Mouse (Mus musculus): ENCODE measurements around the gene Gm21973. TPM values are rescaled to one million over a fixed set of nuclear protein-coding genes. Genes with fewer than 3 reads are reported as not detected.

The Gm21973 gene
- total RNA-seq, 2 experiments from 2014 or later = not detected

- ATAC-seq (replicated peaks; ENCODE audit: poor library complexity, severe bottlenecking) = no peak
These were observed 62.1 kb downstream of the Gm21973 start for GRCm38 (mm10) chr15:10387263-10387662.

- no peak for ATAC-seq (replicated peaks; ENCODE audit: poor library complexity, severe bottlenecking)
These were observed 74.6 kb downstream of the Gm21973 start for GRCm38 (mm10) chr15:10399795-10400194.

- ATAC-seq (replicated peaks; ENCODE audit: poor library complexity, severe bottlenecking) = no peak
These were observed 75.2 kb downstream of the Gm21973 start for GRCm38 (mm10) chr15:10400415-10400814.

DNA sequence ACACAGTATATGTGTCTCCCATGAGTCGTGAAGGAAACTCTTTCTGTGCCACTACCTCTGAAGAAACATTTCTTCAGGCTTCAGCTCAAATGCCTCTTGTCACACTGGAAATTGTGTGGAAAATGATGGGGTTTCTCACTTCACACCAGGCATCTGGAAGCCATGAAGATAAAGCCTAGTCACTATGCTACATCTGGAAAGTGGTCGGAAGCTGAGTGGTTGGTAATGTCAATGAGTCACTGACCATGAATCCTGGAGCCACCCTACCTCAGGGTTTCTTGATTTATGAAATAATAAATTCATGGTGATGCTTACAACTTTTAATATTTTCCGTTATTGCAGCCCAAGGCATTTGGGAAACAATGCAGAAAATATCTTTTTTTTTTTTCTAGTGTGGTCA is 84.7 kb downstream of the Gm21973 start:
- no peak for ATAC-seq (replicated peaks; ENCODE audit: poor library complexity, severe bottlenecking)

DNA sequence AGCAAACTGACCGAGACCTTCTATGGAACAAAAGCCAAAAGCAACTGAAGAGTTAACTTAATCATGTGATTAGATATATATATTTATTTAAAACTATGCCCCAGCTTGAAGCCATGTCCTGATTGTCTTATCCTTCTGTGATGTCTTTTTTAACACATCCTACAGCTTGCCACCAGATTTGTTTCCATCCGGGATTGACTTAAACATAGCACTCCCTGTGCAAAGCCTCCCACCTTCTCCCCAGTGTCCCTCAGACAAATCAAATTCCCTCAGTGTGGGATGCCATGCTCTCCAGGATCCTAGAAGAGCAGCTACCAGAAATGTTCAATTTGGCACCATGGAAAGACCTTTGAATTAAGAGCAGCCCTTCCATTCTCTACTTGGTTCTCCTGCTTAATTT is 85.7 kb downstream of the Gm21973 start:
- no peak for ATAC-seq (replicated peaks; ENCODE audit: poor library complexity, severe bottlenecking)

DNA sequence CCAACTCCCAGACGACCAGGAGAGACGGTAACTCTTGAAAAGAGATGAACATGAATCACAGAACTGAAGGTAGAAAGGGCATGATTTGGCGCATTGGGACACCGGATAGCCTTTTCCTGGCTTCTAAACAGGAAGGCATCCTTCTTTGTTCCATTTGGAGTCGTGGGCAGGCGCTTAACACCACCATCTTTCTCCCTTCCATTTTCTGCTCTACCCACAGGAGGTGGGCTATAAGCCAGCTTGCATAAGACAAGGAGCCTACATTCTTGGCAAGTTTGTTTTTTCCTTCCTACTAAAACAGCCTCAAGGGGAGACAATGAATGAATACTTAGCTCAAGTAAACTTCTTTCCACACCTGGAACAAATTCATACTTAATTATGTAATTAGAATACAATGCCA is 88.5 kb downstream of the Gm21973 start:
- ATAC-seq (replicated peaks; ENCODE audit: poor library complexity, severe bottlenecking) = no peak

DNA sequence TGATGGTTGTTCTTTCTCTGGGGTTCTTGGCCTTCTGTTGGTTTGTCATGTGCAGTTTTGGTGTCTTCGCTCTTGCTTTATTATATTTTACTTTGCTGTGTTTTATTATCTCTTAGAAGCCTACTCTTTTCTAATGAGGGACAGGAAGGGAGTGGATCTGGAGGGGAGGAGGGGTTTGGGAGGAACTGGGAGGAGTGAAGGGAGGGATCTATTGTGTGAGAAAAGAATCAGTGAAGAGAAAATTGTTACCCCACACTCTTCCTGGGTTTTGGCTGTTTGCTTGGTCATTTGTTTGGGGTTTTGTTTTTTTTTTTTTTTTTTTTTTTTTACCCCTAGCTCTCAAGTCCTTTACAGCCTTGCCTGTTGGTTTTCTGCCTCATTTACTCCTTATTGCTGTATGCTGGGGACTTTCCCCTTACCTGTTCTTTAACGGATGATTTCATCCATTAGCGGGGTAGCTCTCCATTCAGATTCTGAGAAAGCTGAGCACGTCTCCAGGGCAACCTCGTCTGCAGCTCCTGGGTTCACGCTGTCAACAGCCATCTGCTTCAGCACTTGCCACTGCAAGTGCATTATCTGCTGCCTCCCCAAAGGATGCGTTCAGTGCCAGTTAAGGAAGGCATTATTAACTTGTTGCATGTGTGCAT is 96.1 kb downstream of the Gm21973 start:
- ATAC-seq (replicated peaks; ENCODE audit: poor library complexity, severe bottlenecking) = no peak

DNA sequence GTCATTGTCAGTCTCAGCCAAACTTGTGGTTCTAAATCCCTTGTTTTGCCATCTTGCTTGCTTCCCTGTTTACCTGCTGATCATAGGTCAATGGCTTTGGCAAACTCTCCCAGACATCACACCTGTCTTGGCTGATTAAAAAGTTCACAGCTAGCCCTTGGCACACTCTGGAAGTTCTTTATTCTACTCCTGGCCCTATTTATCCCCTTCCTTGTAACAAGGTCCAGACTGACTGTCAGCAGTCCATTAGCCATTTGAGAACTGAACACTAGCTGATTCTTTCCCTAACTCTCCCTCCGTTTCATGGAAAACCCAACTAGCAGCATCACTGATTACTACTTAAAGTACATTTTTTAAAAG is 96.6 kb downstream of the Gm21973 start:
- no peak for ATAC-seq (replicated peaks; ENCODE audit: poor library complexity, severe bottlenecking)

Other genes starting within 250 kb of the Gm21973 start
- not detected in 2 replicates for gene Prlr, start 148.1 kb upstream of the Gm21973 start, total RNA-seq (2014; fragmentation: Nextera tagmentation)
- not detected in 2 replicates for gene Prlr, start 148.1 kb upstream of the Gm21973 start, total RNA-seq (2017)
- gene Agxt2, start 33.2 kb downstream of the Gm21973 start, total RNA-seq (2014; fragmentation: Nextera tagmentation) = not detected in 2 replicates
- not detected in 2 replicates for gene Agxt2, start 33.2 kb downstream of the Gm21973 start, total RNA-seq (2017)
- gene Dnajc21, start 145.1 kb downstream of the Gm21973 start, total RNA-seq (2014; fragmentation: Nextera tagmentation) = 17.6 and 30.3 TPM in 2 replicates
- 28.7 and 33.1 TPM in 2 replicates for gene Dnajc21, start 145.1 kb downstream of the Gm21973 start, total RNA-seq (2017)
- 48.3 and 51.3 TPM in 2 replicates for gene Brix1, start 160.6 kb downstream of the Gm21973 start, total RNA-seq (2014; fragmentation: Nextera tagmentation)
- gene Brix1, start 160.6 kb downstream of the Gm21973 start, total RNA-seq (2017) = 39.3 and 41.8 TPM in 2 replicates
- 23.2 and 43.9 TPM in 2 replicates for gene Rad1, start 160.6 kb downstream of the Gm21973 start, total RNA-seq (2014; fragmentation: Nextera tagmentation)
- 22.8 and 33.6 TPM in 2 replicates for gene Rad1, start 160.6 kb downstream of the Gm21973 start, total RNA-seq (2017)
- gene Ttc23l, start 233.3 kb downstream of the Gm21973 start, total RNA-seq (2014; fragmentation: Nextera tagmentation) = not detected in 2 replicates
- gene Ttc23l, start 233.3 kb downstream of the Gm21973 start, total RNA-seq (2017) = not detected in 2 replicates